Mouse (Mus musculus): ENCODE measurements around the gene Tspear.

DNA sequence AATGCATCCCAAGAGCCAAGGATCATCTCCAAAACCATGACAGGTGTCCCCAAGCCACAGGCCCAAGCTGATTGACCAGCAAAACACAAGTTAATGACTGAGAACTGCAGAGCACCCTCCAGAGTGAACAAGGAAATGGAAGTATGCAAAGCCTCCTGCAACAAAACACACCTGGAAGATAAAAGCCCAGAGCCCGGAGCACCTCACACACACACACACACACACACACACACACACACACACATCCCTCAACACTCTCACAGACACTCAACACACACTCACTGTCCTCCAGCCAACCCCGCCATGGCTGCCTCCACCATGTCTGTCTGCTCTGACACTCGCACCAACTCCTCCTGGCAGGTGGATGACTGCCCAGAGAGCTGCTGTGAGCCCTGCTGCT, 160.1 kb downstream of the Tspear start, which contains the start of gene Gm36176:
- TF ChIP-seq POLR2A (IDR thresholded peaks at IDR 0.05; ENCODE audit: borderline replicate concordance, insufficient read depth, low read length) (no peak), CTCF (IDR thresholded peaks at IDR 0.05; ENCODE audit: borderline replicate concordance, insufficient read depth, low read depth, low read length) (no peak)

Measured in cerebellum, adult 2 months (tissue).